Mouse (Mus musculus) testis, adult 2 months (tissue): ENCODE measurements at regions not wholly inside any gene's neighbourhood (a gene's known extent, or its start where the extent isn't known, plus 50 kb on each side); places are given as distances from the start of the nearest gene placed in this dataset.

Source experiments
- CTCF ChIP-seq: fragments of 200-500 bp; IDR thresholded peaks from 2 replicates; pipeline ENCODE4 v1.5.1; 2012; ENCODE audit warnings: low read depth, mild to moderate bottlenecking, inconsistent platforms, low read length, moderate library complexity; ENCODE audit not compliant: control insufficient read depth, insufficient read depth, insufficient replicate concordance
- POLR2A ChIP-seq: fragments of 200-500 bp; IDR thresholded peaks from 2 replicates; pipeline ENCODE4 v1.6.1; 2012; ENCODE audit warnings: low read depth, mild to moderate bottlenecking, inconsistent platforms, low read length, moderate library complexity; ENCODE audit not compliant: control insufficient read depth

GRCm38 (mm10) chr17:85921219-85921673, 223.7 kb downstream of the Srbd1 start:
- TF ChIP-seq POLR2A: no peak
- no peak for TF ChIP-seq CTCF
